In genomic region chr9:118763203-118763602, GRCm38 (mm10) we compare ENCODE assay signal across 13 mouse cellular contexts.
DNase-seq lines count a peak whose midpoint lies in the region; ATAC-seq and TF ChIP-seq lines count a peak whose summit lies in the region.
"Had no signal": no experiment of that assay in that cellular context is flagged by ENCODE, and none has a peak within 500 bp of the region (broad histone marks: within the 10 kb centered on the region; RNA-seq: fewer than 3 reads in every experiment).

No protein-coding gene starts in this region.

- no peak for TF ChIP-seq CTCF in lung, adult 2 months (IDR thresholded peaks at IDR 0.05; ENCODE audit: insufficient read depth, low read length)

- H3K9me3 ChIP-seq in forebrain, embryonic 12.5 days: no peaks in the 10 kb centered on the region
- H3K9me3 ChIP-seq in forebrain, embryonic 11.5 days (ENCODE audit: control insufficient read depth, low read length): no peaks in the 10 kb centered on the region

- WGBS in forebrain, embryonic 12.5 days: 82% methylated on average over 4 of the region's 4 CpGs
- WGBS in forebrain, embryonic 11.5 days: 89% methylated on average over 4 of the region's 4 CpGs
- WGBS in lung, adult 2 months: 49% methylated on average over 4 of the region's 4 CpGs

- no peak for ATAC-seq in forebrain, embryonic 12.5 days (ENCODE audit: low FRiP score)
- ATAC-seq in forebrain, embryonic 11.5 days (replicated peaks; ENCODE audit: low FRiP score): no peak
- no peak for ATAC-seq in cerebellum, adult (ENCODE audit: insufficient number of reproducible peaks, low FRiP score, low TSS enrichment)
- ATAC-seq: midbrain, embryonic 16.5 days had no signal

- TF ChIP-seq POLR2A in lung, adult 2 months (IDR thresholded peaks at IDR 0.05; ENCODE audit: borderline replicate concordance, extremely low read depth, low read depth, low read length): no peak

- no peaks in the 10 kb centered on the region for H3K36me3 ChIP-seq in forebrain, embryonic 12.5 days (replicated peaks)
- H3K36me3 ChIP-seq in forebrain, embryonic 11.5 days (ENCODE audit: control insufficient read depth, insufficient read depth, low read length): no peaks in the 10 kb centered on the region

- no peak for DNase-seq in forebrain, embryonic 11.5 days (ENCODE audit: low spot score)
- DNase-seq in lung, adult 18-20 months: peak; percentile 15 to 55
- no peak for DNase-seq in lung, adult 2 months
- peak; percentile 41 to 44 for DNase-seq in kidney, postnatal 36 days
- no peak for DNase-seq in spleen, postnatal 14 days (ENCODE audit: low spot score in 2 of 2)
- no peak for DNase-seq in ovary, postnatal 36 days (ENCODE audit: low spot score)
- DNase-seq: cerebellum, adult 11 months; thymus, adult 18-20 months had no signal

- 0 out of 2 replicates have a peak, but pooled peaks cover 4% of the 10 kb centered on the region for H3K27me3 ChIP-seq in forebrain, embryonic 12.5 days
- H3K27me3 ChIP-seq in forebrain, embryonic 11.5 days (ENCODE audit: control insufficient read depth, insufficient read depth, low read length): no peaks in the 10 kb centered on the region

- H3K4me3 ChIP-seq in forebrain, embryonic 12.5 days (replicated peaks): no peak overlapping the region
- no peak overlapping the region for H3K4me3 ChIP-seq in forebrain, embryonic 11.5 days (ENCODE audit: low read depth, low read length)
- no peak overlapping the region for H3K4me3 ChIP-seq in lung, adult 2 months (replicated peaks; ENCODE audit: extremely low read depth, low read depth, low read length)

- 0 out of 2 replicates have a peak overlapping the region, but pooled peaks have one; percentile 31 for H3K27ac ChIP-seq in forebrain, embryonic 12.5 days
- H3K27ac ChIP-seq in forebrain, embryonic 11.5 days (ENCODE audit: low read depth, low read length): no peak overlapping the region
- H3K27ac ChIP-seq: hindbrain, embryonic 14.5 days; liver, embryonic 14.5 days had no signal

- H3K4me1 ChIP-seq in forebrain, embryonic 12.5 days: peaks cover 17% of the 10 kb centered on the region
- no peaks in the 10 kb centered on the region for H3K4me1 ChIP-seq in forebrain, embryonic 11.5 days (replicated peaks; ENCODE audit: control insufficient read depth, insufficient read depth, low read length)
- peaks cover 8% of the 10 kb centered on the region; the same call in 1 of the 2 replicates for H3K4me1 ChIP-seq in lung, adult 2 months (ENCODE audit: control insufficient read depth, insufficient read depth, low read length)

- H3K4me2 ChIP-seq in forebrain, embryonic 12.5 days: no peak overlapping the region
- H3K4me2 ChIP-seq in forebrain, embryonic 11.5 days (ENCODE audit: low read depth, low read length, severe bottlenecking): no peak overlapping the region
- H3K4me2 ChIP-seq: hindbrain, embryonic 14.5 days had no signal

- no peak overlapping the region for H3K9ac ChIP-seq in forebrain, embryonic 12.5 days
- H3K9ac ChIP-seq in forebrain, embryonic 11.5 days (ENCODE audit: low read length): no peak overlapping the region
- H3K9ac ChIP-seq: hindbrain, embryonic 14.5 days; liver, embryonic 14.5 days had no signal

Comparison
In these comparisons a context has a peak if more than half of its experiments do, and no peak if none do; other contexts are left out.
1. DNase-seq: peak in lung, adult 18-20 months (2 of 2) and kidney, postnatal 36 days (2 of 2); none in forebrain, embryonic 11.5 days (single experiment), lung, adult 2 months (single experiment), spleen, postnatal 14 days (0 of 2) and ovary, postnatal 36 days (single experiment).